Mouse (Mus musculus): ENCODE measurements around the gene Chst2. TPM values are rescaled to one million over a fixed set of nuclear protein-coding genes. Genes with fewer than 3 reads are reported as not detected.

The Chst2 gene
- 100 to 1,000 TPM in 1 of 4 experiments, 10 to 100 TPM in 3; 90.7 to 106 (median 96.3) TPM for total RNA-seq (2022)

DNA sequence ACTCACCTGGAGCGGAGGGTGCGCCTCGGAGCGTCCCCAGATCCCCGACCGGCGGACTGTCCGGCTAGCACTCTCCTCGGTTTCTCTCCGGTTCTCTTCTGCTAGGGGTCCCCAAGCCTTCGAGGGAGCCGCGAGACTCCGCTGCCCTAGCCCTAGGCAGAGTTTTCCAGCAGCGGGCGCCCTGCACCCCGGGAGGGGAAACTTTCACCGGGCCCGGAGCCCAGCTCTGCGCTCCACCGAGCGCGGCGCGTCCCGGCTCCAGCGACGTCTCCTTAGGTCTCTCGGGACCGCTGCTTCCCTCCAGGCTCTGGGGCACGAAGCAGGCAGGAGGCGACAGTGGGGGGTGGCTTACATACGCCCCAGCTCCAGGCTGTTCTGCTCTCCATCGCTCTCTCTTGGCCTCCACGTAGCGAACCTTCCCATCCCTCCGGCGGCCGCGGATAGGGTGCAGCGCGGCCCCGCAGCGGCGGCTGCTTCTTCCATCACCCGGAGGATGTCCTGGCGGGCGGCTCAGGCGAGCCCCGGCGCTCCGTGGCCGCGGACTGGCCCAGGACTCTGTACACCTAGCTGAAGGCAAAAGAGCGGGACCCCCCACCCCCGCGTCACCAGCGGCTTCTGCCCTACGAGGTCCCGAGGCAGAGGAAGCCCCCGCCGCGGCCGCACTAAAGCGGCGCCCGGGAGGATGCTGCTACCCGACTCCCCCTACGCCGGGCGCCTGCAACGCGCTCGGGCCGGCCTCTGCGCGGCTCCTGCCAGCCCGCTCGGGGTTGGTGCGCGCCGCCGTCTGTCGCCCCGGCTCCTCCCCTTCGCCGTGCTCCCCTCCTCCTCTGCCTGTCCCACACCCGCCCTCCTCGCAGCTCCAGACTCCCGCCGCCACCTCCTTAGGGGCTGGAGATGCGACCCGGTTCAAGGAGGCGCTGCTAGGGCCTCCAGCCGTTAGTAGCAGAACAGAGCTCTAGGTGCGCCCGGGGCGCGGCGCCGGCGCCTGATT lies at the start of gene Chst2:
TSS of gene Chst2 (minus strand) at position 152 of the 991 bp plus-strand sequence.
- DNase-seq (ENCODE audit: low spot score in 2 of 2): peak; percentile 85 to 89

DNA sequence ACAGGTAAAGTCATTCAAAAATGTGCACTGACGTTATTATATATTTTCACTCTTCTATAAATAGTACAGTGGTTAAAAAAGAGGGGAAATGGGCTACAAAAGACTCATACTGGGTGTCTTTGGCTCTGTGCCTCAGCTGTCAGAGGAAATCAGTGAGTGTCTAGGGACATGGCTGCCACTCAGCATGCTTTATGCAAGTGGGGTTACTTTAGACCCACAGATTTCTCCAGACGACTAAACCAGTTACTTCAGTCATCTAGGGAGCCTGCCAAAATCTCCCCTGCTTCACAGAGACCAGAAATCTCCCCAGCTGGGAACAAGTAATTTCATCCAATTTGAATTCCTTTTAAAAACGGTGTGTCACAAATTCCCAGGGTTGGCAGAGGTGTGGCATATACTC lies 45.4 kb upstream of the Chst2 start:
- no peak for DNase-seq (ENCODE audit: low spot score in 2 of 2)

DNA sequence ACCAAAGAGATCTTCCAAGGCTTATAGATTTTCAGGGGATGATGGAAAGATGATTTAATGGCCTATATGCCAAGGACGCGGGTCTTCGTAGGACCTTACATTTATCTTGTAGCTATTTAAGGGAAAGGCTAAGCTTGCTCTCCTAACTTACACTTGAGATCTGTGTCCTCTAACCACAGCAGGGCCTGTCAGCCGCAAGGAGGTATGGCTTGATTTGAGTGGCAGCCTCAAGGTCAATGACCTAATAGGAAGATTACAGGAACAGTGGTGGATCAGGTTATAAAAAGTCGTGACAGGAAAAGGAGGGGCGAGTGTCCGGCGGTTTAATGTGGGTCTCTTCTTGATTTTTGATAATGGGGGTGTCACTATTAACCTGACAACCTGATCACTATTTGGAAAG lies 44.1 kb upstream of the Chst2 start:
- no peak for DNase-seq (ENCODE audit: low spot score in 2 of 2)

DNA sequence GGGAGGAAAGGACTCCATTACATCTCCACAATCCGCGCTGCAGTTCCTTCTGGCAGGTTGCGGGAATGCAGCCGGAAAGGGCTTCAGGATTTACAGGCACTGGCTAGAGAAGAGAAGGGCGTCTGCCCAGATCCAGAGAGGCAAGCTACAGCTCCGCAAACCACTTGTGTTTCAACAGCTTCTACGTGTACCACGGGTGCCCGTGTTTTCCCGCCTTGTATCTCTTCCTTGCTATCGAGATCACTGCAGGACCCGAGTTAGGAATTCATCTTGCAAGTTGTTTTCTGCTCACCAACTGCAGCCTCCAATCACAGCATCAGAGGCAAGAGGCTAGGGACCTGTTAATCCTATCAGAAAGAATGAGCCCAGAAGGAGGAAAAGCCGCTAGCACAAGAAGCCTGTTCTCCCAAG lies 35.8 kb upstream of the Chst2 start:
- DNase-seq (ENCODE audit: low spot score in 2 of 2): peak in 1 of 2 experiments; percentile 39

GRCm38 (mm10) chr9:95437883-95438282 lies 31.4 kb upstream of the Chst2 start:
- DNase-seq (ENCODE audit: low spot score in 2 of 2): no peak

DNA sequence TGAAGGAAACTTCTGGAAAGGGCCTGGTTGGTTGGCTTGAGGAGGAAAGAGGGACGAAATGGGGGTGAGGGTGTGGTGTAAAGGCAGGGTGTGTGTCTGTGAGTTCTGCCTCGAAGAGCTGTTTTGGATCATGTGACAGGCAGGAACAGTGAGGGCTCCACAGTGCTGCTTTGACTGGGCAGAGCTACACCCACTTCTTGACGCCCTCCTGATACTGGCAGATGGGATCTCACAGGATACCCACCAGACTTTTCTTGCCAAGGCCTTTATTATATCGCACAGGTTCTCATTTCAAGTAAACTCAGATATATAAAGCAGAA lies 29.7 kb upstream of the Chst2 start:
- DNase-seq (ENCODE audit: low spot score in 2 of 2): no peak

DNA sequence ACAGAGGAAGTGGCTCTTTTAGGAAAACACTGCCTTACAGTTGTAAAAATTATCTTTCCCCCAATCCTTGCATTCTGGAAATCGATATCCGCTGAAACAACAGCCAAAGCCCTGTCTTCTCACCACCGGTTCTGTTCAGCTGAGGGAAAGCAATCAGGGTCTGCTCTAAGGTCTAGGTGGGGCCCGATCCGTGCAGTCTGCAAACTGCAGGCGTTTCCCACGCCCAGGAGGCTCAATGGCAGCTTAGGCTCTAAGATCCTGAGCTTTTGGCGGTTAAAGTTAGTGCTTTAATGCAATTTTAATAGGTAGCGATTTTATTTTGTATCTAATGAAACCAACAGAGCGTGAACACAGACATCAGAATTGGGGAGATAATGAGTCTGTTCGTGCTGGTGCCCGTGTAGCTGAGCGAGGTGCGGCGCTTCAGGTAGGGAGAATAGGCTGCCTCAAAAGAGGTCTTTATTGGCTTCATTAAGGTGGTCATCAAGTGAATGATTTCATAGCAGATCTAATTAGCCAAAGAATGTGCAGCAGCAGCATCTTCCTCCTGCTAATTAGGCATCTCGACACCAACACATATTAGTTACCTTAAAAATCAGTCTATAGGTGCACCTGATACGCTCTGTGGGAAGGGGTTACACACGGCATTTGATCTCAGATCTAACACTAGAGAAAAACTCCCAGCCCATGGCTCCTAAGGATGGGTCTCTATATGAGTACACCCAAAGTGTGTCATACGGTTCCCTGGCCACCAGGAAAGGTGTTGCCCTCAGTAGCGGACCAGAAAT lies 29.2 kb upstream of the Chst2 start:
- DNase-seq (ENCODE audit: low spot score in 2 of 2): no peak

- DNase-seq (ENCODE audit: low spot score in 2 of 2): no peak
Measured at GRCm38 (mm10) chr9:95428277-95428676, 21.8 kb upstream of the Chst2 start.

- no peak for DNase-seq (ENCODE audit: low spot score in 2 of 2)
Measured at GRCm38 (mm10) chr9:95413911-95414310, 7.4 kb upstream of the Chst2 start.

- peak in 1 of 2 experiments; percentile 60 for DNase-seq (ENCODE audit: low spot score in 2 of 2)
Measured at GRCm38 (mm10) chr9:95412047-95412446, 5.5 kb upstream of the Chst2 start.

- DNase-seq (ENCODE audit: low spot score in 2 of 2): no peak
Measured at GRCm38 (mm10) chr9:95407586-95408220, 1.2 kb upstream of the Chst2 start.

DNA sequence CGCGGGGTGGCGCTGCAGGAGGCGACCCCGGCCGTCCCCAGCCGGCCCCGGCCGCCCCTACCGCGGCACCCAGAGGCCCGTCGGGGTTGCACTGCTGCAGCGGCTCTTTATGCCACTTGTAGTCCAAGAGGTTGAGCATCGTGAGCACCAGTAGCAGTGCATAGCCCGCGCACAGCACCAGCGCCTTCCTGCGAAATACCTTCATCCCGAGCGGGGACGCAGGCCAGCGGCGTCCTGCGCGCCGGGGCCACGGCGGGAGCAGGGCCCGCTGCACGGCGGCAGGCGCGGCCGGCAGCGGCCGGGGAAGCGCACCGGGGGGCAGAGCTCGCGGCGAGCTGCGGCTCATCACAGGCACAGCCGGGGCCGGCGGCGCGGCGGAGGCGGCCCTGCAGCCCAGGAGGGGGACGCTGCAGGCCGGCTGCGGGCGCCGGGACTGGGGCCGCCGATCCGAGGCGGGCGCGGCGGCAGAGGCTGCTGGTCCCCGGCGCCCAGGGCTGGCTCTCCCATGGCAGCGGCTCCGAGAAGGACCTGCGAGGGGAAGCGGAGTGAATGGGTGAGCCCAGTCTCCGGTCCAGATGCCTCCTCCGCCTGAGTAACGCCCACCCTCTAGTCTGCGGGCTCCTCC lies 464 bp downstream of the Chst2 start:
- no peak for DNase-seq (ENCODE audit: low spot score in 2 of 2)

DNA sequence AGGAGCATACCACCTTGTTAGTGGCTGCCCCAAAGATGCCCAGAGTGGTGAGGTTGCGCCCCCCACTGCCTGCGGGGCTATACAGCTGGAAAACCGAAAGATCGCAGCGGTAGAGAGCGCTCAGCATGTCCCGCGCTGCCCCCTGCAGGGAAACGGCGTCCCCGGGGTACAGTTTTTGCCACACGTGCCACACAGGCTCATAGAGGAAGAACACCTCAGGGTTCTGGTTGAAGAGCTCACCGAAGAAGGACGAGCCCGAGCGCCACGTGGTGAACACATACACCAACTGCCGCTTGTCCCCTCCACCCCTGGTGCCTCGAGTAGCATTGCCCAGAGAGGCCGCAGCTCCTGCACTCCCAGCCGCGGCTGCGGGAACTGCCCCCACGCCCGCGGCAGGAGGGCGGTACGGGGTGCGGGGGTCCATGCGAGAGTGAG lies 994 bp downstream of the Chst2 start:
- peak; percentile 76 to 90 for DNase-seq (ENCODE audit: low spot score in 2 of 2)

DNA sequence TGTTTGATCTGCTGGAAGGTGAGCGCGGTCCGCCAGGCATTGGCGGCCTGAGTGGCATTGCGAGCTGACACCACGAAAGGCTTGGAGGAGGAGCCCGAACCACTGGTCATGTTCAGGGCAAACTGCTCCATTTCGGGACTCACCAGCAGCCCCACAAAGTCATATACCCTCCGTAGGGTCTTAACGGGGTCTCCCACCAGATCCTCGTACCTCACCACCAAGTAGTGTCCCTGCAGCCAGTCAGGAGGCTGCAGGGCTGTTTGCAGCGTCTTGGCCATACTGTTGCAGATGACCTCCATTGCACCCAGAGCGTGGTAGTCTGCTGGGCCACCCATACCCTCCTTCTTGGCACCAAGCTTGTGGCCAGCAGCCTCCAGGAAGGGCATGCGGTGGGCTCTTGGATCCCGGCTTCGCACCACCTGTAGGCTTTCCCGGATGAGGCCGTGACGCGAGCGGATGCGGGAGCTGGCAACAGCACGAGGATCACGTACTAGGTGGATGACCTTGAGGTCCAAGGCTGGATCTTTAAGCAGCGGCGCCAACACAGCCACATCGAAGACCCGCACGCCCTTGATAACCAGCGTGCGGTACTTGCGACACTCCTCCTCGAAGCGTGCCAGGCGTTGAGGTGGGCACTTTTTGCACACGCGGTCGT lies 1.6 kb downstream of the Chst2 start:
- no peak for DNase-seq (ENCODE audit: low spot score in 2 of 2)

DNA sequence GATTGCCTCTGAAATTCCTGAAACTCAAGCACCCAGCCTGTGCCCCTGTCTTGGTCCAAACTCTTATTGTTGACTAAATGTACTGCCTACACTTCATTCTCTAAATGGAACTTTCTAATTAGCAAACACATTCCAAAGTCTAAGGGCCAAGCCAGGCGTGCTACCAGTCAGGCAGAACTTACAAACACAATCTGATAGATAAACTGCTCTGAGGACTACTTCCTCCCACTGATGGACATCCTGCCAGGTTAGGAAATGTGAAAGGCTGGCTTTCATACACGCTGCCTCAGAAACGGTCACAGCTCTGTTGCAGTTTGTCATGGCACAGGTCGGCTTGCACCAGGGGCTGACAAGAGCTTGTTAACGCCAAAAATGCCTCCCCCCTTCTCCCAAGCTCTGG lies 4.8 kb downstream of the Chst2 start:
- DNase-seq (ENCODE audit: low spot score in 2 of 2): no peak

DNA sequence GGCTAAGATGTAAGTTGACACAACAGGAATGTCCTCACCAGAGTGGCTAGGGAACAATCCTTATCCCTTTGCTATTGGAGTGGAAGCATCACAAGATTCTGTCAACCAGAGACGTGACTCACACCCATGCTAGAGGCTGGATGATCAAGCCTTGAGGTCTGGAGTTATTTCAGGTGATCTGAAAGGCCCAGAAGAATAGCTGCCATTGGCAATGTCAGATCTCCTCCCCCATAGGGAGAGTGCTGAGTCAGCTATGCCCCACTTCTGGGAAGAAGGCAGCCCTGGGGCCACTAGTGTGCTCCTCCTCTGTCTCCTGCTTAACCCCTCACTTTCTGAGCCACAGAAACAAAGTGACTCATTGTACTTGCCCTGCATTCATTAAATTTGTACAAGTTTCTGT lies 14.5 kb downstream of the Chst2 start:
- no peak for DNase-seq (ENCODE audit: low spot score in 2 of 2)

- DNase-seq (ENCODE audit: low spot score in 2 of 2): no peak
Measured at GRCm38 (mm10) chr9:95389956-95390355, 16.6 kb downstream of the Chst2 start.

- DNase-seq (ENCODE audit: low spot score in 2 of 2): no peak
Measured at GRCm38 (mm10) chr9:95387881-95388380, 18.6 kb downstream of the Chst2 start.

DNA sequence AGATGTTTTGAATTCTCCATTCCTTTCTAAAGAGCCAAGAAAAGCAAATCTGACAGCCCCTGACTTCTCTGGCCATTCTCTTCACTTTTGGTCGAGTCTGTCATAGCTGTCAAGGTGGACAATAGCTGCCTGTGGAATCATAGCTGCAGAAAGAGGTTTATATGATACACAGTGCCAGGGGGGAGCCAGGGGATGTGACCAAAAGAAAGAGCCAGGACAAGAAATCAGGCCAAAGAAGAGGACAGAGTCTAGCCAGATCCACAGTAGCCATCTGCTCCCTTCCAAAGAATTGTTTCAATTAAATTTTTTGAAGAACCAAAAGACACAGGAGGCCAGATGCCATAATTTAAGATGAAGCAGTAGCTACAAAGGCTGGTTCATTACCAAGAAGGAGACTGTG lies 30.6 kb downstream of the Chst2 start:
- DNase-seq (ENCODE audit: low spot score in 2 of 2): no peak

DNA sequence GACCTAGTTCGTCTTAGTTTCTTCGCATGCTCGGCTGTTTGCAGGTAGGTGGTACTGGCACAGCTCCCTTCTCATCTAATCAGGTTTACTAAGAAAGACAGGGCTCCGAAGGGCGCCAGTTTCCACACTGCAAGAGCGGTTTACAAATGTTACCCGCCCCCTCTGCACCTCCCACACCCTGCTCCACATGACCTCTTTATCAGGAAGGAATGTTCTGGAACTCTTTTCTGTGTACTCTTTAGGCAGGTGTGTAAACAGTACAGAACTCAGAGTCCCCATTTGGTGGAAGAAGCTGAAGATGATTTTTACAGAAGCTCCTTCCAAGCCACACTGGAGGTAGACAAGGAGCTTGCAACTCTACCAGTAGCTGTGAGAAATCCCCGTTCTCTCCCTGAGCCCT lies 31.2 kb downstream of the Chst2 start:
- DNase-seq (ENCODE audit: low spot score in 2 of 2): no peak

DNA sequence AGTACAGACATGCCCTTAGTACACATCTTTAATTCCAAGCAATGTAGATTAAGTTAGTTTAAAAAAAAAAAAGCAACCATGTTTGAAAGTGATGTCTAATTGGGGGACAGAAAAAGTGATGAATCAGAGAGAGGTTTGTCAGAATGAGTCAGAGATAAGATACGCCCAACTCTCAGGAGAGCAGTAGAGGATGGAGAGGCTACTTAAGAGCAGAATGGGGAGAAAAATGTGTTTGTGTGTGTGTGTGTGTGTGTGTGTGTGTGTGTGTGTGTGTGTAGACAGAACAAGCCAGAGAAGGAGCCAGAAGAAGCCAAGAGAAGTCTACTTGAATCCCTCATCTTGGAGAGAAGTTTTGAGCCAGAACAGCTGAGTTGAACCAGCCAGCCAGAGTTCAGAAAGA lies 32.8 kb downstream of the Chst2 start:
- no peak for DNase-seq (ENCODE audit: low spot score in 2 of 2)

All from layer of hippocampus, adult 8-10 months (tissue).